Mouse (Mus musculus): ENCODE data around the gene Klhl29. TPM values are rescaled to one million over a fixed set of nuclear protein-coding genes. Genes with fewer than 3 reads are reported as not detected.

Gene Klhl29
- polyA plus RNA-seq, 1 experiment: not detected

DNA sequence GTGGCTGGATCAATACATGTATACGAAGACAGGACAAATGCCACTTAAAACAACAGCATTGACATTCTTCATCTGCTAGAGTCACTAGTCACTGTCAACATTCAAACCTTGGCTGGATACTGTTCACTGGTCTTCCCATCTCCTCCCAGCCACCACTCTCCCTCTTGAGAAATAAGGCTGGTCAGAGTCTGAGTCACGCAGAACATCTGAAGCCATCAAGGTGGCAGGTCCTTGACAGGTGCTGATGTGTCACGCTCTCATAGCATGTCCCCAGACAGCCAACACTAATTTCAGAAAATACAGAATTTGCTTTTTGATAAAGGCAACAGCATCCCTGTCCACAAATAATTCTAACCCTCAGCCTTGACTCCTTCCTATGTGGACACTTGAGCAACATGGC is 116.7 kb downstream of the Klhl29 start:
- Histone ChIP-seq H3K36me3 (ENCODE audit: control insufficient read depth, insufficient read depth) (no peaks in the 10 kb centered on the region), H3K4me3 (ENCODE audit: insufficient read depth, poor library complexity, severe bottlenecking) (no peak overlapping the region), H3K79me2 (ENCODE audit: control insufficient read depth, insufficient read depth) (no peaks in the 10 kb centered on the region), H3ac (ENCODE audit: control insufficient read depth, insufficient read length, low read depth) (no peak overlapping the region), H3K27me3 (ENCODE audit: control insufficient read depth, insufficient read depth, insufficient read length) (no peaks in the 10 kb centered on the region), H3K79me3 (ENCODE audit: low read depth) (no peaks in the 10 kb centered on the region)
- TF ChIP-seq CEBPB (IDR thresholded peaks at IDR 0.05; ENCODE audit: low read depth) (no peak), USF1 (IDR thresholded peaks at IDR 0.05; ENCODE audit: low read depth) (no peak), MYOG (IDR thresholded peaks at IDR 0.05; ENCODE audit: control insufficient read depth, extremely low read depth, insufficient read length) (no peak), CTCF (IDR thresholded peaks at IDR 0.05; ENCODE audit: control insufficient read depth, insufficient read depth, insufficient read length) (no peak), MAX (IDR thresholded peaks at IDR 0.05) (no peak), MYOD1 (IDR thresholded peaks at IDR 0.05; ENCODE audit: control insufficient read depth, insufficient read length, low read depth) (no peak), FOSL1 (IDR thresholded peaks at IDR 0.05; ENCODE audit: insufficient read depth, low read length, poor library complexity, severe bottlenecking) (no peak)

GRCm38 (mm10) chr12:5257174-5257573 is 118.3 kb downstream of the Klhl29 start:
- no peak overlapping the region for H3K4me3 ChIP-seq (ENCODE audit: insufficient read depth, poor library complexity, severe bottlenecking)

DNA sequence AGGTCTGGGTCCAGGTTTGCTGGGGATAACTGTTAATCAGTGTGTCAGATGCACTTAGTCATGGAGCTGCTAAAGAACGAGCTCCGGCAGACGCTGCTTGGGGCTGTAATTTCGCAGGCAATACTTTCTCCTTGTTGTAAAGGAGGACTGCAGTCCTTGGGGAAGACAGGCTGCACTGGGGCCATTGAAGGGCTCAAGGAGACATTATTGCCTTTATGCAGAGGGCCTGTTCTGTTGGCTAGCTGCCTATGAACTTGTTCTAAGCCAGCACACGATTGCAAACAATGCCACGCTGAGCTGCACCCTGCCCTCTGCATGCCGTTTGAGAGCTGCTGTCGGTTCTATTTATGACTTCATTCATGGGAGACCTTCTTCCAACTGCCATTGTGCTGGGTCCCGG is 120.4 kb downstream of the Klhl29 start:
- Histone ChIP-seq H3K27me3 (ENCODE audit: control insufficient read depth, insufficient read depth, insufficient read length) (no peaks in the 10 kb centered on the region), H3K4me3 (ENCODE audit: insufficient read depth, poor library complexity, severe bottlenecking) (no peak overlapping the region), H3ac (ENCODE audit: control insufficient read depth, insufficient read length, low read depth) (no peak overlapping the region), H3K79me2 (ENCODE audit: control insufficient read depth, insufficient read depth) (no peaks in the 10 kb centered on the region), H3K79me3 (ENCODE audit: low read depth) (no peaks in the 10 kb centered on the region), H3K36me3 (ENCODE audit: control insufficient read depth, insufficient read depth) (no peaks in the 10 kb centered on the region)
- TF ChIP-seq MYOD1 (IDR thresholded peaks at IDR 0.05; ENCODE audit: control insufficient read depth, insufficient read length, low read depth) (no peak), USF1 (IDR thresholded peaks at IDR 0.05; ENCODE audit: low read depth) (no peak), CTCF (IDR thresholded peaks at IDR 0.05; ENCODE audit: control insufficient read depth, insufficient read depth, insufficient read length) (no peak), CEBPB (IDR thresholded peaks at IDR 0.05; ENCODE audit: low read depth) (no peak), MAX (IDR thresholded peaks at IDR 0.05) (no peak), FOSL1 (IDR thresholded peaks at IDR 0.05; ENCODE audit: insufficient read depth, low read length, poor library complexity, severe bottlenecking) (no peak), MYOG (IDR thresholded peaks at IDR 0.05; ENCODE audit: control insufficient read depth, extremely low read depth, insufficient read length) (no peak)

More at GRCm38 (mm10) chr12:5257174-5257573, 118.3 kb downstream of the Klhl29 start:
- TF ChIP-seq USF1 (IDR thresholded peaks at IDR 0.05; ENCODE audit: low read depth) (no peak), FOSL1 (IDR thresholded peaks at IDR 0.05; ENCODE audit: insufficient read depth, low read length, poor library complexity, severe bottlenecking) (no peak), MAX (IDR thresholded peaks at IDR 0.05) (no peak), CTCF (IDR thresholded peaks at IDR 0.05; ENCODE audit: control insufficient read depth, insufficient read depth, insufficient read length) (no peak), MYOG (IDR thresholded peaks at IDR 0.05; ENCODE audit: control insufficient read depth, extremely low read depth, insufficient read length) (no peak), CEBPB (IDR thresholded peaks at IDR 0.05; ENCODE audit: low read depth) (no peak), MYOD1 (IDR thresholded peaks at IDR 0.05; ENCODE audit: control insufficient read depth, insufficient read length, low read depth) (no peak)
- H3K79me3 ChIP-seq (ENCODE audit: low read depth): no peaks in the 10 kb centered on the region
- H3K36me3 ChIP-seq (ENCODE audit: control insufficient read depth, insufficient read depth): no peaks in the 10 kb centered on the region
- no peaks in the 10 kb centered on the region for H3K79me2 ChIP-seq (ENCODE audit: control insufficient read depth, insufficient read depth)
- H3K27me3 ChIP-seq (ENCODE audit: control insufficient read depth, insufficient read depth, insufficient read length): no peaks in the 10 kb centered on the region
- H3ac ChIP-seq (ENCODE audit: control insufficient read depth, insufficient read length, low read depth): no peak overlapping the region

DNA sequence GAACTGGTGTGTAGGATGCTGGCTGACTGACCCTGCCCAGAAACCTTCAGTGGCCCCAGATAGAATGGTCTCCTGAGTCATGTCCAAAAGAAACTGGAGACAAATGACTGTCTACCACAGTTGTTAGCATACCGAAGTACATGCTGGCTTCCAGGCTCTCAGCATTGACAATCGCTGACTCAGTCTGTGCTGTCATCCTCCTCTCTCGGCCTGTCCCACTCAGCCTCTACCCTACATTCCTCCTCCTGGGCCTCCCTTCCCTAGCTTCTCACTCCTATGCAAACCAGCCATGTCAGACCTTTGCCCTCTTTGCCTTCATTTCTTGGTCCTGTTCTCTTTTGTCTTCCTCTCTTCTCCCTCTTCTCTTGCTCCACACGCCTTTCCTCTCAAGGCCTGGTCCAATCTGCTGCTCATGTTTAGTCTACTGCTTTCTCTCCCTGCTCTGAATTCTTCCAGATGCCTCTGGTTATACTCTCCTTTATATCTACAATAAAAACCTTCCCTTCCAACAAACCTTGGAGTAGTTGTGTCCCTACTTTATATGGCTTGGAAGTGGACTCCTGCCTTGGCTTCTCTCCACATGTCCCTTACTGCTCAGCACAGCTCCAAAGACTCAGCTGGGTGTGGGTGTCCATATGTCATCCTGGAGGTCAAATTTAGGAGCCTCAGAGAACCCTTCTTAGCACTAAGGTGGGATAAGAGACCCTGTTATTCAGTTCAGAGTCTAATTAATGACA is 121.1 kb downstream of the Klhl29 start:
- TF ChIP-seq MAX (IDR thresholded peaks at IDR 0.05) (no peak), MYOG (IDR thresholded peaks at IDR 0.05; ENCODE audit: control insufficient read depth, extremely low read depth, insufficient read length) (no peak), MYOD1 (IDR thresholded peaks at IDR 0.05; ENCODE audit: control insufficient read depth, insufficient read length, low read depth) (no peak), USF1 (IDR thresholded peaks at IDR 0.05; ENCODE audit: low read depth) (no peak), FOSL1 (IDR thresholded peaks at IDR 0.05; ENCODE audit: insufficient read depth, low read length, poor library complexity, severe bottlenecking) (no peak), CTCF (IDR thresholded peaks at IDR 0.05; ENCODE audit: control insufficient read depth, insufficient read depth, insufficient read length) (no peak), CEBPB (IDR thresholded peaks at IDR 0.05; ENCODE audit: low read depth) (no peak)
- H3K4me3 ChIP-seq (ENCODE audit: insufficient read depth, poor library complexity, severe bottlenecking): no peak overlapping the region
- no peaks in the 10 kb centered on the region for H3K79me2 ChIP-seq (ENCODE audit: control insufficient read depth, insufficient read depth)
- no peak overlapping the region for H3ac ChIP-seq (ENCODE audit: control insufficient read depth, insufficient read length, low read depth)
- no peaks in the 10 kb centered on the region for H3K27me3 ChIP-seq (ENCODE audit: control insufficient read depth, insufficient read depth, insufficient read length)
- no peaks in the 10 kb centered on the region for H3K79me3 ChIP-seq (ENCODE audit: low read depth)
- H3K36me3 ChIP-seq (ENCODE audit: control insufficient read depth, insufficient read depth): no peaks in the 10 kb centered on the region

DNA sequence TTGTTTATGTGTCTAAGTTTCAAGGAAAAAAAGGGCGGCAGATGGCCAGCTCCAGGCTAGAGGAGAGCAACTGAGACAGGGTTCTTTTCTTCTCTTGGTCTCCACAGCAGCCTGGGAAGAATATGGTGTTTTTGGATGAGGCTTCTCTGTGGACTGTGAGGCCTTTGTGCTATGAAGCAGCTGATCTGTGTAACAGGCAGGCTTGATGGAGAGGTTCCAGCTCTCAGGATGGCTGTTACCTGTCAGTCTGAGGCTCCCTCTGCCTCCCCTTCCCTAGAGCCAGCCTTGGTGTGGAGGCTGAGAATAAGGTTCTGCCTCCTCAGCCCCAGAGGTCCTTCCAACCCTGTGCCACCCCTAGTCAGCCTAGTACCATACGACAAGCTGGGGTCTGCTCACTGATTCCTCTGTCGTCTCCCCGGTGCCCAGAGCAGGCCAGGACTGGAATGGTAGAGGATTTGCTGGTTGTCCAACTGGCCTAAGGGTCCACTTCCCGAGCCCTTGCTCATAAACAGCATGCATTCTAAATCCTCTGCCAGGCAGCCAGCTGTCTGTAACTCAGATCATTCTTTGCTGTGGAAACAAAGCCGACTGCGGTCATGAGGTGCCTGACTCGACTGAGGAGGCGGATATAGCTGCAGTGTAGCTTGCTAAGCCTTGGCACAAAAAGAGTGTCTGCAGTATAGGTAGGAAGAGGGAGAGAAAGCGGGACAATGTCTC is 122.0 kb downstream of the Klhl29 start:
- Histone ChIP-seq H3K4me3 (ENCODE audit: insufficient read depth, poor library complexity, severe bottlenecking) (no peak overlapping the region), H3K79me3 (ENCODE audit: low read depth) (no peaks in the 10 kb centered on the region), H3K79me2 (ENCODE audit: control insufficient read depth, insufficient read depth) (no peaks in the 10 kb centered on the region), H3ac (ENCODE audit: control insufficient read depth, insufficient read length, low read depth) (no peak overlapping the region), H3K36me3 (ENCODE audit: control insufficient read depth, insufficient read depth) (no peaks in the 10 kb centered on the region), H3K27me3 (ENCODE audit: control insufficient read depth, insufficient read depth, insufficient read length) (no peaks in the 10 kb centered on the region)
- TF ChIP-seq MAX (IDR thresholded peaks at IDR 0.05): no peak
- no peak for TF ChIP-seq USF1 (IDR thresholded peaks at IDR 0.05; ENCODE audit: low read depth)
- no peak for TF ChIP-seq FOSL1 (IDR thresholded peaks at IDR 0.05; ENCODE audit: insufficient read depth, low read length, poor library complexity, severe bottlenecking)
- TF ChIP-seq MYOG (IDR thresholded peaks at IDR 0.05; ENCODE audit: control insufficient read depth, extremely low read depth, insufficient read length): no peak
- TF ChIP-seq CTCF (IDR thresholded peaks at IDR 0.05; ENCODE audit: control insufficient read depth, insufficient read depth, insufficient read length): no peak
- TF ChIP-seq MYOD1 (IDR thresholded peaks at IDR 0.05; ENCODE audit: control insufficient read depth, insufficient read length, low read depth): no peak
- no peak for TF ChIP-seq CEBPB (IDR thresholded peaks at IDR 0.05; ENCODE audit: low read depth)

Measured in C2C12 (cell line).